Mouse (Mus musculus): ENCODE results near the gene BC051665. TPM values are rescaled to one million over a fixed set of nuclear protein-coding genes. Genes with fewer than 3 reads are reported as not detected.
A peak's percentile ranks its signal among the peaks of the same experiment; 100 is the strongest.

Gene BC051665
- polyA plus RNA-seq, 1 experiment from 2014 or later, result not detected

DNA sequence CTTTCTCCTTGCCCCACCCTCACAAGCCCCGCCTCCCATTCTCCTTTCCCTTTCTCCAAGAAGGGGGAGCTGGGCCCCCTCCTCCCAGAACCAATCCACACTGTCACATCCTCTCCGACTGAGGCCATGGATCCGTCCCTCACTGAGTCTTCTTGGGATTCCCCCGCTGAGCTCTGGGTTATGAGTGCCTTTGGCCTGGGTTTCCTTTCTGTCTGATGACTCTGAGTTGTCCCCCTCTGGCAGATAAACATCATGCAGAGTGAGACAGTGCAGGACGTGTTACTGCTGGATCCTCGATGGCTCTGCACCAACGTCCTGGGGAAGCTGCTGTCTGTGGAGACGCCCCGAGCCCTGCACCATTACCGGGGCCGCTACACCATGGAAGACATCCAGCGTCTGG lies 25.8 kb downstream of the BC051665 start:
- Histone ChIP-seq H3K36me3 (peaks cover 30% of the 10 kb centered on the region), H3K9me3 (no peaks in the 10 kb centered on the region), H3K27me3 (replicated peaks) (no peaks in the 10 kb centered on the region), H3K4me3 (no peak overlapping the region), H3K9ac (no peak overlapping the region), H3K4me1 (no peaks in the 10 kb centered on the region), H3K27ac (replicated peaks) (no peak overlapping the region), H3K4me2 (no peak overlapping the region)
- WGBS, result 80% methylated on average over 12 of the region's 12 CpGs
- ATAC-seq (ENCODE audit: extremely low read depth, insufficient number of reproducible peaks, low FRiP score, low TSS enrichment), result no peak

DNA sequence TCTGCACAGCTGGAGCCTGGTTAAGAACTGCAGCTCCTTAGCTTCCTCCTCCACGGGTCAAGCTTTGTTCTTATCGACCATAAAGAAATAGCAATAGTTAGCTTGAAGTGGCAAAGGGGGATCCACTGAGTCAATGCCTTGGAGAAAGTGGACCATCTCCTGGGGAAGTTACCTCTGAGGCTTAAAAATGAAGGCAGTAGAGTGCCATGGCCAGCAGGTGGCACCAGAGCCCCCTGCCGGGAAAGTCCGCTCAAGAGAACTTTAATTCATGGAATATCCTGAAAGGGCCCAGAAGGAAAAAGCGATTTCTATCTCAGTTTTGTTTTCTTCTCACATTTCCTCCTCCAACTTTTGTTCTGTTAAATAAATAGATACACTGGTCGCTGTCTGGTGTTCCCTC lies 27.0 kb downstream of the BC051665 start:
- no peak for ATAC-seq (ENCODE audit: extremely low read depth, insufficient number of reproducible peaks, low FRiP score, low TSS enrichment)
- H3K27ac ChIP-seq (replicated peaks), result no peak overlapping the region
- no peak overlapping the region for H3K9ac ChIP-seq
- no peak overlapping the region for H3K4me3 ChIP-seq
- WGBS, result 35% methylated on average over 6 of the region's 6 CpGs
- no peaks in the 10 kb centered on the region for H3K4me1 ChIP-seq
- no peaks in the 10 kb centered on the region for H3K9me3 ChIP-seq
- no peak overlapping the region for H3K4me2 ChIP-seq
- peaks cover 31% of the 10 kb centered on the region for H3K36me3 ChIP-seq
- no peaks in the 10 kb centered on the region for H3K27me3 ChIP-seq (replicated peaks)

DNA sequence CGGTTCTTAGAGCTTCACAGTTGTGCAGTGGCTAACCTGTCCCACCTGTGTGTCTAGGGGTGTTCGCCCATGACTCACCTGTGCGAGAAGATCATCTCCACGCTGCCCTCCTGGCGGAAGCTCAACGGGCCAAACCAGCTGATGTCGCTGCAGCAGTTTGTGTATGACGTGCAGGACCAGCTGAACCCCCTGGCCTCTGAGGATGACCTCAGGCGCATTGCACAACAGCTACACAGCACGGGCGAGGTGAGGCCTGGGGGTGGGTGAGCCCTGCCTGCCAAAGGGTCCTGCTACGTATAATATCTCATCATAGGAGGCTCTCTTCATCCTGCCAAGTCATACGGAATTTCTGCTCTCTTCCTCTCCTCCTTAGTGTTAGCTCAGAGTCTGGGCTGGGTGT lies 28.9 kb downstream of the BC051665 start:
- Histone ChIP-seq H3K9me3 (peaks cover 3% of the 10 kb centered on the region; the same call in 1 of the 2 replicates), H3K27me3 (replicated peaks) (no peaks in the 10 kb centered on the region), H3K4me3 (no peak overlapping the region), H3K36me3 (peaks cover 46% of the 10 kb centered on the region), H3K4me1 (no peaks in the 10 kb centered on the region), H3K4me2 (no peak overlapping the region), H3K27ac (replicated peaks) (no peak overlapping the region), H3K9ac (no peak overlapping the region)
- 78% methylated on average over 13 of the region's 13 CpGs for WGBS
- no peak for ATAC-seq (ENCODE audit: extremely low read depth, insufficient number of reproducible peaks, low FRiP score, low TSS enrichment)

DNA sequence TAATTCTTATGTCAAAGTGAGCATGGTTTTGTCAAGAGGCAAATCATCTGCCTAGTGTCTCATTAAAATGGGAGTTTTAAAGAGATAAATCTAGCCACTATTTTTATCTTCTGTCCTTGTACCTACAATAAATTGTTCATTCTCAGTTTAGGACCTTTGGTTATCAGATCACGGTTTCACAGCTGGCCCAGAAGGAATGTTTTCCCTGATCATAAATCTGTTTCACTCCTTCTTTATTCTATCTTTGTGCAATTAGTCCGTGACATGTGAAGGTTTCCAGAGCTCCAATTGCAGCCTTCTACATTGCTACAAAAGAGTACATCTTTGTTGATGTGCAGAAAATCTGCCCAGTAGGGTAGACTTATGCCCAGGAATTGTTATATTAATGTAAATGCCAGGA lies 30.9 kb downstream of the BC051665 start:
- H3K36me3 ChIP-seq, result peaks cover 41% of the 10 kb centered on the region
- no peak for ATAC-seq (ENCODE audit: extremely low read depth, insufficient number of reproducible peaks, low FRiP score, low TSS enrichment)
- H3K4me1 ChIP-seq, result no peaks in the 10 kb centered on the region
- peaks cover 3% of the 10 kb centered on the region; the same call in 1 of the 2 replicates for H3K9me3 ChIP-seq
- no peak overlapping the region for H3K9ac ChIP-seq
- H3K4me3 ChIP-seq, result no peak overlapping the region
- H3K4me2 ChIP-seq, result no peak overlapping the region
- no peaks in the 10 kb centered on the region for H3K27me3 ChIP-seq (replicated peaks)
- no peak overlapping the region for H3K27ac ChIP-seq (replicated peaks)
- WGBS, result 52% methylated on average over 2 of the region's 2 CpGs

DNA sequence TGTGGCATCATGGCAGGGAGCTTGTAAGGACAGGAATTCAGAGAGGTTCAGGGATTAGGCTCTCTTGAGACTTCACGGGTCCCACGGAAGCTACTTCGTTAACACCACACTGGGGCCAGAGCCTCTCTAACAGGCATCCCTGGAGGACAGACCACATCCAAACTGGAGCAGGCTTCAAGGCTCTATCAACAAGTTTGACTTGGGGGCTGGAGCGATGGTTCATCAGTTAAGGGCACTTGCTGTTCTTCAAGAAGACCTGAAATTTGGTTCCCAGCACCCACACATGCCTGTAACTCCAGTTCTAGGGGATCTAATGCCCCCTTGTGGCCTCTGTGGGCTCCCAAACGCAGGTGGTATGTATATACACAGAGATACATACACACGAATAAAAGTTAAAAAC lies 32.9 kb downstream of the BC051665 start:
- H3K4me2 ChIP-seq, result no peak overlapping the region
- no peak overlapping the region for H3K4me3 ChIP-seq
- WGBS, result 89% methylated on average over 6 of the region's 6 CpGs
- ATAC-seq (ENCODE audit: extremely low read depth, insufficient number of reproducible peaks, low FRiP score, low TSS enrichment), result no peak
- H3K27ac ChIP-seq (replicated peaks), result no peak overlapping the region
- no peaks in the 10 kb centered on the region for H3K27me3 ChIP-seq (replicated peaks)
- H3K9ac ChIP-seq, result no peak overlapping the region
- no peaks in the 10 kb centered on the region for H3K4me1 ChIP-seq
- H3K9me3 ChIP-seq, result peaks cover 3% of the 10 kb centered on the region; the same call in 1 of the 2 replicates
- H3K36me3 ChIP-seq, result peaks cover 46% of the 10 kb centered on the region

DNA sequence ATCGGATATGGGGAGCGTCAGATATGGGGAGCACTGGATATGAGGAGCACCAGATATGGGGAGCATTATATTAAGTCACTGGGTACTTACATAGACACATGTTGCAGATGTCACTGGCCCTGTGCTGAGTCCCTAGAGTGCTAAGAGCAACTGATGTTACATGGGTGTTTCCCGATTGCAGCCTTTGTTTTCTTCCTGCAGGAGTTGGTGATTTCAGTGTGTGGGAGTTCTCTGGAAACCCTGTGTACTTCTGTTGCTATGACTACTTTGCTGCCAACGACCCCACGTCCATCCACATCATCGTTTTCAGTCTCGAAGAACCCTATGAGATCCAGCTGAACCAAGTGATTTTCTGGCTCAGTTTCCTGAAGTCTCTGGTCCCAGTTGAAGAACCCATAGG lies 35.2 kb downstream of the BC051665 start:
- H3K36me3 ChIP-seq, result peaks cover 44% of the 10 kb centered on the region
- 84% methylated on average over 7 of the region's 7 CpGs for WGBS
- no peak for ATAC-seq (ENCODE audit: extremely low read depth, insufficient number of reproducible peaks, low FRiP score, low TSS enrichment)

DNA sequence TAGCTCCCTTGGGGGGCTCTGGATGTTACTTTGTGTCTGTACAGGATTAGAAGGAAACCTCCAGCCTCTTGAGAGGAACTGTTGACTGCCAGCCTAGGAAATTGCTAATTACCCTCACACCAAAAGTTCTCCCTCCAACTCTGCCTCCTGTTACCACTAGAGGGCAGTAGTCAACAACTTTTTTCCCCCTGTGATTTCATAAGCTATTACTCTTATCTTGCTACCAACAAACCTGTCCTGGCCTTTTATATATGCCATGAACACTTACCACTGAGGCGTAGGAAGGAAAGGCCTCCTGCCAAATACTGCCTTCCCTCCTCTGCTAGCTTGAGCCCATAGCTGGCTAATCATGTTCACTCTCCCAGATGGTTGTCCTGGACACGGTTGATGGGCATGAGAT lies 37.6 kb downstream of the BC051665 start:
- H3K36me3 ChIP-seq, result peaks cover 37% of the 10 kb centered on the region
- H3K27me3 ChIP-seq (replicated peaks), result no peaks in the 10 kb centered on the region
- peaks cover 5% of the 10 kb centered on the region for H3K4me1 ChIP-seq
- WGBS, result 81% methylated on average over 2 of the region's 2 CpGs
- ATAC-seq (ENCODE audit: extremely low read depth, insufficient number of reproducible peaks, low FRiP score, low TSS enrichment), result no peak
- no peak overlapping the region for H3K27ac ChIP-seq (replicated peaks)
- no peak overlapping the region for H3K4me3 ChIP-seq
- H3K9ac ChIP-seq, result no peak overlapping the region
- no peak overlapping the region for H3K4me2 ChIP-seq
- H3K9me3 ChIP-seq, result peaks cover 3% of the 10 kb centered on the region; the same call in 1 of the 2 replicates

More for the DNA sequence above, 35.2 kb downstream of the BC051665 start:
- Histone ChIP-seq H3K9ac (no peak overlapping the region), H3K4me1 (no peaks in the 10 kb centered on the region), H3K27ac (replicated peaks) (no peak overlapping the region), H3K27me3 (replicated peaks) (no peaks in the 10 kb centered on the region), H3K9me3 (peaks cover 3% of the 10 kb centered on the region; the same call in 1 of the 2 replicates), H3K4me3 (no peak overlapping the region), H3K4me2 (no peak overlapping the region)

DNA sequence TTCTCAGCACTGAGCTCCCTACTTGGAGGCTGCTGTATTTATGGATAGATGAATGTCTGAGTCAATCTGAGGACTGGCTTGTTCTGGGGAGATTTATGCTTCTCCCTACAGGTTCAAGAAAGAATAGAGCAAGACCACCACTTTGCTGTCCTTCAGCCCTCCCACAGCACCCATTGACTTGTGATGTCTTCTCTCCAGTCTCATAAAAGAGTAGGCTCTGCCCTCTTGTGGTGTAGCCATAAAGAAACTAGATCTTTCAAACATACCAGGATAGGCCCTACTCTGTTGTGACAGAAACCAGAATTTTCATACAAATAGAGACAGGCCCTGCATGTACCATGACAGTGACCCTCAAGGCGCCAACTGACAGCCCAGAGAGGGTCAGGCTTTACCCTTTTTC lies 39.0 kb downstream of the BC051665 start:
- no peak overlapping the region for H3K27ac ChIP-seq (replicated peaks)
- 79% methylated on average over 1 of the region's 1 CpGs for WGBS
- no peaks in the 10 kb centered on the region for H3K9me3 ChIP-seq
- H3K4me3 ChIP-seq, result no peak overlapping the region
- H3K4me1 ChIP-seq, result peaks cover 18% of the 10 kb centered on the region
- ATAC-seq (ENCODE audit: extremely low read depth, insufficient number of reproducible peaks, low FRiP score, low TSS enrichment), result no peak
- no peak overlapping the region for H3K4me2 ChIP-seq
- H3K9ac ChIP-seq, result no peak overlapping the region
- peaks cover 23% of the 10 kb centered on the region for H3K36me3 ChIP-seq
- H3K27me3 ChIP-seq (replicated peaks), result no peaks in the 10 kb centered on the region

DNA sequence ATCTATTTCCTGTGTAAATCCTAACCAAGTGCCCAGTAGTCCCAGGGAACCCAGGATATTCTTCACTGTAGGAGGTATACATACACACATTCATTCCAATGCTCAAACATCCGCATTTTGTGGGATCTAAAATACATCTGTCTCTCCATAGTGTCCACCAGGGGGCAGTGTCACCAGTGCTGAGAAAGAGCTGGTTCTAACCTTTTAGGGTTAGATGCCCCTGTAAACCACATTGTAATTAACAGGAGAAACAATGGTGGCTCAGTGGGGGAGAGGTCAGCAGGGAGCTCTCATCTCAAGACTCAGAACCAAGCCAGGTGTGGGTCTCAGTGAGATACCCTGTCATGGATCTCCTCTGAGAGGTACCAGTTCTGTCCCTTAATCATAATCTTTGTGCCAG lies 39.9 kb downstream of the BC051665 start:
- no peak overlapping the region for H3K27ac ChIP-seq (replicated peaks)
- H3K4me3 ChIP-seq, result no peak overlapping the region
- H3K36me3 ChIP-seq, result peaks cover 16% of the 10 kb centered on the region
- peaks cover 18% of the 10 kb centered on the region for H3K4me1 ChIP-seq
- H3K9ac ChIP-seq, result no peak overlapping the region
- H3K27me3 ChIP-seq (replicated peaks), result no peaks in the 10 kb centered on the region
- WGBS, result 36% methylated on average over 1 of the region's 1 CpGs
- no peaks in the 10 kb centered on the region for H3K9me3 ChIP-seq
- no peak overlapping the region for H3K4me2 ChIP-seq
- ATAC-seq (ENCODE audit: extremely low read depth, insufficient number of reproducible peaks, low FRiP score, low TSS enrichment), result no peak

DNA sequence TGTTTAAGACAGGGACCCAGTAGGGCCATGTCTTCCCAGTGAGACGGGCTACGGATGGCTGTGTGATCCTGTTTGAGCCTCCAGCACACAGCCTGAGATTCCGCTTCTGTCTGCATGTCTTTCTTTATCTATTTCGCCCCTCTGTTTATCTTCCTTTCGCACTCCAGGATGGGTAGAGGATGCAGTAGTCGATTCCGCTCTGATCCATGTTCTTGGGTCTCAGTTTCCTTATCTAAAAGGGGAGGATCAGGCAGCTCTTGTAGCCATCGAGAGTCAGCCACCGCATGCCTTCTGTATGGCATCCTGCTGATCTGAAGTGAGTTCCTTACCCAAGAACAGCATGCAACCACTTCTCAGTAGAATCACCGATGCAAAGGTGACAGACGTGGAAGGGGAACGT lies 40.8 kb downstream of the BC051665 start:
- no peak for ATAC-seq (ENCODE audit: extremely low read depth, insufficient number of reproducible peaks, low FRiP score, low TSS enrichment)
- Histone ChIP-seq H3K4me2 (no peak overlapping the region), H3K27me3 (replicated peaks) (no peaks in the 10 kb centered on the region), H3K36me3 (peaks cover 15% of the 10 kb centered on the region), H3K4me3 (no peak overlapping the region), H3K27ac (replicated peaks) (no peak overlapping the region), H3K9me3 (no peaks in the 10 kb centered on the region), H3K4me1 (peaks cover 18% of the 10 kb centered on the region), H3K9ac (no peak overlapping the region)
- 52% methylated on average over 12 of the region's 12 CpGs for WGBS

DNA sequence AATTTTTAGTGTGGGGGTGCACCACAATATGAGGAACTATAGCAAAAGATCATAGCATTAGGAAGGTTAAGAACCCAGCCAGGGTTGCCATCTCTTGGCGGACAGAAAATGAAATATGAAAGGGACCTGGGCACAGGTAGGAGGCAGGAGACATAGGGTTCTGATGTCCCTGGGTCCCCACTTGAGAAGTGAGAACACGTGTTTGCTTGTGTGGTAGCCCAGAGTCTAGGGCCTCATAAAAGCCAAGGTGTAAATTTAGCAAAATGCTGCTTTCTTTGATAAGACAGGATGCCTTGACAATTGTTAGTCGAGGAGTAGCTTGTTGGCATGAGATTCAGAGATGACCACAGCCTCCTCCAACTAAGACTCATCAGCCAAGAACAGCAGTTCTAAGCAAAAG lies 41.4 kb downstream of the BC051665 start:
- WGBS, result 61% methylated on average over 3 of the region's 3 CpGs
- no peak overlapping the region for H3K4me3 ChIP-seq
- no peak for ATAC-seq (ENCODE audit: extremely low read depth, insufficient number of reproducible peaks, low FRiP score, low TSS enrichment)

DNA sequence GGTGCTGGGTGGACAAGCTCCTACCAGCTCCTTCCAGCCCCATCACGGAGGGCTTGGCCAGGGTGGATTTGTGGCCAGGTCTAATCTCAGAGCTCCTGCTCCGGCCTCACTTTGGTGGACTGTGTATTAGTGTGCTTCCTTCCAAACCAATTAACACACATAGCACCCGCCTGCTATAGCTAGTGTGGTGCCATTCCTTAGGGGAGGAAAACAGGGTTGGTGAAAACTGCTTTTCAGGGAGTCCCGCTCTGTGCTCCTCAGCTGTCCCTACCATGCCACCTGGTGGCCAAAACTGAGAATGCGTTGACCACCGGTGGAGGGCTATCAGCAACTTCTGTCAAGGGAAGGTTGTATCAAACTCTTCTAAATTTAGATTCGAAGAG lies 42.1 kb downstream of the BC051665 start:
- H3K9me3 ChIP-seq, result 0 out of 2 replicates have a peak, but pooled peaks cover 2% of the 10 kb centered on the region
- peaks cover 18% of the 10 kb centered on the region for H3K4me1 ChIP-seq
- H3K4me3 ChIP-seq, result no peak overlapping the region
- no peaks in the 10 kb centered on the region for H3K27me3 ChIP-seq (replicated peaks)
- H3K36me3 ChIP-seq, result peaks cover 20% of the 10 kb centered on the region
- WGBS, result 23% methylated on average over 7 of the region's 7 CpGs
- ATAC-seq (ENCODE audit: extremely low read depth, insufficient number of reproducible peaks, low FRiP score, low TSS enrichment), result peak; percentile 21; the same call in 1 of the 2 replicates
- H3K27ac ChIP-seq (replicated peaks), result peak overlapping the region; percentile 65
- H3K9ac ChIP-seq, result no peak overlapping the region
- peak overlapping the region; percentile 3; the same call in 1 of the 2 replicates for H3K4me2 ChIP-seq

More for the DNA sequence above, 41.4 kb downstream of the BC051665 start:
- Histone ChIP-seq H3K9ac (no peak overlapping the region), H3K36me3 (peaks cover 21% of the 10 kb centered on the region), H3K27me3 (replicated peaks) (no peaks in the 10 kb centered on the region), H3K4me2 (no peak overlapping the region), H3K4me1 (peaks cover 18% of the 10 kb centered on the region), H3K9me3 (0 out of 2 replicates have a peak, but pooled peaks cover 2% of the 10 kb centered on the region), H3K27ac (replicated peaks) (no peak overlapping the region)

Data from heart, embryonic 13.5 days (tissue).